Mouse (Mus musculus) thymus, postnatal 36 days (tissue): ENCODE data around the gene Il16.
"Not testable (repeated sequence)": the region's sequence is repeated elsewhere in the genome, so short reads cannot be mapped to it uniquely, and the experiment has no call there.

Experiments
- DNase-seq, 2 experiments: peaks; one replicate each; pipeline ENCODE4 v3.0.0; 2022; ENCODE audit warnings: mixed read lengths in 2 of 2

Il16 gene

DNA sequence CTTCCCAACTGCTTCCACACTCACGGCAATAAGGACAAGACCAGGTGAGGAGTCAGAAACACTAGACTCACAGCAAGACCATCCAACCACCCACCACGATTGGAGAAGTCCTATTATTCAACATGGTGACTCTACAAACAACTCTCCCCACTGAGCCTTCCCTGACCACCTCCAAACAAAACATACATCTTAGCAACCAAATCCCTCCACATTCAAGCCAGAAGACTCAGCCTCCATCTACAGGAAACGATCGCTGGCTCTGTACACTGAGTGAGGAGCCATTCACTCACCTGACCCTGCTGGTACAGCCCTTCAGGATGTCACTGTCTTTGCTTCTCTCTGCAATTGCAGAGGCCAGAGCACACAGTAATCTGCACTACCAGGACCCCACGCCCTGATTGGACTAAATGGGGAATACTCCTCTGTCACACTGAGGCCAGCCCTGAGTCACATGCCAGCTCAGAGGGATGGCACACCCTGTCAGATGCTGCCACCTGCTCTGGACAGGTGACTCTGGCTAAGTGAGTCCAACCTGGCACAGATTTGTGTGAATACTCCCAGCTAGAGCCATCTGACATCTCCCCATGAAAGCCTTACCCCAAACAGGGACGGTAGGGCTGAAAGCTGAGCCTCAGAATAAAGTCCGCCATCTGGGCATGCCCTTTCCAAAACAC is 10.3 kb downstream of the Il16 start:
- DNase-seq, result no peak

DNA sequence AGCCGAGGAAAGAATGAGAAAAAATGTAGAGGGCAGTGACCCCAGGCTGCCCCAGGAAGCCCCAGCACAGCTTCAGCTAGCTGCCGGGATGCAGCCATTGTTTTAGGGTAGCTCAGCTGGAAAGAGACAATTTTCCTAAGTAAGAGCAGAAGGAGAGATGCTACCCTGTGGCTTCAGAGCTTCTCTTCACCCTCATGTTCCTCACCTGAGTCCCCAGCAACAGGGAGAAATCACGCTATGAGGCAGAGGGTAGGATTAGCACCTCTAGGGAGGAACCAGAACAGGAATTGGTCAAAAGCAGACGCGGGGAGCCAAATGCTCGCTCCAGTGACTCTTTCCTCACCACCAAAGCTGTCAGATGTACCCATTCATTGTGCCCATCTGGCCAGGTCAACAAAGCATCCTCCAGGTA is 10.8 kb downstream of the Il16 start:
- DNase-seq, result no peak

DNA sequence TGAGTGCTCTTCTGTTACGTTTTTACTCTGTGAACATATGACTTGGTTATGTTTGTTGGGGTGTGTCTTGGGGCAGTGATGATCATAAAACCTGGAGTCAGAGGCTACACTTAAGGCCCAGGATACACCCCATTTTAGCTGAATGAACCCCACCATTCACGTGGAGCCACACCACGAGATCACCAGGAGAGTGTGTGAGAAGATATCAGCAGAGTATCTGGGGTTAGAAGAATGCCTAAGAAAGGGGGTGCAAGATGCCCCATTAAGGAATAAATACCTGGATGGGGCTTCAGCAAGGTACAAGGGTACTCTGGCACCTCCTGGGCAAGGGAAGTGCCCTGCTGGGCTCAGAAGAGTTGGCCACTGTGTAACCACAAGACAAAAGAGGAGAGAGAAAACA is 11.3 kb downstream of the Il16 start:
- no peak for DNase-seq

DNA sequence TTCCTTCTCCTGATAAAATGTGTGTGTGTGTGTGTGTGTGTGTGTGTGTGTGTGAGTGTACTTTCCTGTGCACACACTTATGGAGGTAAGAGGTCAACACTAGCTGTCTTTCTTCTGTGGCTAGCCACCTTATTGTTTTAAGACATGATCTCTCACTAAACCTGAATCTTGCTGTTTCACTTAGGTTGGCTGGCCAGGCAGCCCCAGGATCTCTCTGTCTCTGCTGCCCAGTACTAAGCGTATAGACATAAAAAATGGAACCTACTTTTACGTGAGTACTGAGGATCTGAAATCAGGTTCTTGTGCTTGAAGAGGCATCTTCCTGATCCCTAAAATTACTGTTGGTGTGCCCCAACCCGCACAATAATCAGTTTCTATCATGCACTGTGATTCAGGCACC is 12.7 kb downstream of the Il16 start:
- no peak for DNase-seq

GRCm38 (mm10) chr7:83731961-83732666 is 13.4 kb downstream of the Il16 start:
- DNase-seq, result no peak

- no peak for DNase-seq
These were observed 14.2 kb downstream of the Il16 start for GRCm38 (mm10) chr7:83731297-83731696.

- no peak for DNase-seq
These were observed 18.4 kb downstream of the Il16 start for GRCm38 (mm10) chr7:83726936-83727632.

DNA sequence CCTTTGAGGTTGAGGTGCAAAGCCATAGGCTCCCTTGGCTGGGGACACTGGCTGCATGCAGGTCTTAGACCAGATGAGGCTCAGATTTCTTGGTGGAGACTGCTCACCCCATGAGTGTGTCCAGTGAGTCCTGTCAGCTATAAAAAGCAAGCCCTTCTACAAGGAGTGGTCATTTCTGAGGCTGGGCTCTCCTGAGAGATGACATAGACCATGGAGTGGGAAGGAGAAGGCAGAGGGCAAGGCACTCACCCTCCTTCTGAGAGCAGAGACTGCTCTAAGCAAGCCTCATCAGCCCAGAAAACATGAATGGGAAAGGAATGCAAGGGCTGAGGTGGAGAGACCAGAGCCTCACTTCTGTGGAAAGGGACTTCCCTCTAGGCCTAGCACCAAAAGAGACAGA is 19.7 kb downstream of the Il16 start:
- DNase-seq, result no peak

GRCm38 (mm10) chr7:83724541-83724940 is 21.0 kb downstream of the Il16 start:
- no peak for DNase-seq

GRCm38 (mm10) chr7:83723954-83724353 is 21.6 kb downstream of the Il16 start:
- DNase-seq, result no peak

DNA sequence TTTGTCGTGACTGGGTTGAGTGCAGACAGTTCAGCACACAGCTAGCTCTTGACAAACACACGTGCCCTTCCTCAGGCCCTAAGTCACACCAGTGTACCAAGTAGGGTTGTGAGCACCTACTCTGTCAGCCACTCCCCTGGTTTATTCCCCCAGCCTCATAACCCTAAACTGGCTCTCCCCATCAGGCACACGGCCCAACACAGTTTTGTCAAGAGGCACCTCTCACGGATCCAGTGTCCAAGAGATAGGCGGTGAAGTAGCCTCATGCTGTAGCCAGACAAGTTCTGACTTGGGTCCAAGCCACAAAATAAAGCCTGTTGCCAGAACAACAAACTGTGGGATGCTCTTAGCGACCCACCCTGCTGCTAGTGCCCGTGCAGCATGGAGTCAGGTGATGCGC is 22.3 kb downstream of the Il16 start:
- DNase-seq, result no peak

- no peak for DNase-seq
These were observed 23.0 kb downstream of the Il16 start for GRCm38 (mm10) chr7:83722485-83722884.

GRCm38 (mm10) chr7:83720231-83720630 is 25.3 kb downstream of the Il16 start:
- no peak for DNase-seq

DNA sequence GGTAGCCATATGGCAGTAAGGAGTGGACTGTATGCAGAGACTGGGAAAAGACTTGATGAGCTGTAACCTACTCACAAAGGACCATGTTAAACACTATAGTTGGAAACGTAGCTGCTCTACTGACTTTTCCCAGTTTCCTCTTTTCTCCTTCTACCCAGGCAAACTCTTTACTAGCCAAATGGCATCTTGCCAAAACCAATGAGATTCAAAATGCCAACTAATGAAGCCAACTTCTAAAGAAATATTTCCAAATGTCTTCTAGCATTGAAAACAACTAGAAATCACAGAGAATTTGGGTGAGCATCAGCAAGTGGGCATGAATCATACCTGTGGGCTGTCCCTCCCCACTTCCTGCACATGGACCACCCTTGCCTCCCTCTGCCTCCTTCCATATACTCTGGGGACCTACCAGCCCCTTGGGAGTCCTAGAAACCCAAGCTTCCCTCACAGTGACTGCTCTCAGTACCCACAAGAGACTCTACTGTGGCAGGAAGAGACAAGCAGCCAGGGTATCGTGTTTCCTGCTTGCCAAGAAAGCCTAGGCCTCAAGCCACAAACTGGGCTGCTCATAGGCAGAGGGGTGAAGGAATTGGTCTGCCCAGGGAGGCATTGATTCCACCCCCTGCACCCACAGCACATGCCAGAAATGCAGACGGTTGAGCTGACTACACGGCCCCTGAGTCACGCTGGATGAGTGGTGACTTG is 28.4 kb downstream of the Il16 start:
- DNase-seq, result no peak

DNA sequence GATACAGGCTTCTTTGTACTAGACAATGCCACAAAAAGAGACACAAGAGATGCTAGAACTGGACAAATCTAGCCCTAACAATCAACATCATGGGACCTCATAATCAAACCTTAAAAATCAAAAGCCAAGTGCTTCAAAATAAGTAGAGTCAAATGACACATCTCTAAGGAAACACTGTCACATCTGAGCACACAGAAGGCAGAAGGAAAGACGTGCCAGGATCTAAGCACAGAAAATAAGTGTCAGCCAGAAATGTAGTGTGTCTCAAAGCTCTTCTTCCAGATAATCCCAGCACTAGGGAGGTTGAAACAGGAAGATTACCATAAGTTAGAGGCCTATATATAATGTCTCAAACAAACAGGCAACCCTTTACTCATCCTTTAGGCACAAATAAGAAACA is 31.9 kb downstream of the Il16 start:
- no peak for DNase-seq

- not testable (repeated sequence) for DNase-seq
These were observed 33.8 kb downstream of the Il16 start for GRCm38 (mm10) chr7:83711676-83712259.

- no peak for DNase-seq
These were observed 42.3 kb downstream of the Il16 start for GRCm38 (mm10) chr7:83703046-83703775.

GRCm38 (mm10) chr7:83699066-83699745 is 46.3 kb downstream of the Il16 start:
- DNase-seq, result no peak

DNA sequence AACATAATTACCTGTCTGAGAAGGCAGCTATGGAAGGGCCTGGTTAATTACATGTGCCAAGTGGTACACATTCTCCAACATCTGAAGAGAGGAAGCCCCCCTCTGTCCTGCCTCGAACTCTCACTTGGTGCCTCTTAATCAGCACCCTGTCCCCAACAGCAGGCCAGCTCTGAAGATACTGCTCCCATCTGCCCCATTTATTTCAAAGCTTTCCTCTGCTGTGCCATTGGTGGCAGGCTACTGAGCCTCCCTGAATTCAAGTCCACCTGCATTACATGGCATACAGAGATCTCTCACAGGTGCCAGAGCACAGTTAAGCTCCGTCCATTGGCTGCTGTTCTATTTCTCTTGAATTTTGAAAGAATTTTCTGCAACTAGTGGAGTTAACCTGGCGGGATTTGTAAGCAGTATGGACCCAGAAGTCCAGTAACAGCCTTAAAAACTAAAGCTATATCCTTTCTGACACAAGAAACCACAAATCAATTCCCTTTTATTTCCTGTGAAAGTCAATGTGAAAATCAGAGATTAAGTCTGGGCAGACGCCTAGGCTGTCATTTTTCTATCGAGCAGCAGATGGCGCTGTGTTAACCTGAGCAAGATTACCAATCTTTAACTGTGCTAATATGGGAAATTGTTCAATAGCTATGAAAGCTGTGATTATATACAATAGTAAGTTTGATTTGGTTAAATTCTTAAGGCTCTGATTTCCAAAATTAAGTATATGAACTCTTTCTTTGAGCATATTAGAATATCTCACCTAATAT is 49.9 kb downstream of the Il16 start:
- DNase-seq, result no peak

- DNase-seq, result no peak
These were observed 62.8 kb downstream of the Il16 start for GRCm38 (mm10) chr7:83682640-83683274.
